ENCODE assay signal across 12 mouse cellular contexts in the genomic region with DNA sequence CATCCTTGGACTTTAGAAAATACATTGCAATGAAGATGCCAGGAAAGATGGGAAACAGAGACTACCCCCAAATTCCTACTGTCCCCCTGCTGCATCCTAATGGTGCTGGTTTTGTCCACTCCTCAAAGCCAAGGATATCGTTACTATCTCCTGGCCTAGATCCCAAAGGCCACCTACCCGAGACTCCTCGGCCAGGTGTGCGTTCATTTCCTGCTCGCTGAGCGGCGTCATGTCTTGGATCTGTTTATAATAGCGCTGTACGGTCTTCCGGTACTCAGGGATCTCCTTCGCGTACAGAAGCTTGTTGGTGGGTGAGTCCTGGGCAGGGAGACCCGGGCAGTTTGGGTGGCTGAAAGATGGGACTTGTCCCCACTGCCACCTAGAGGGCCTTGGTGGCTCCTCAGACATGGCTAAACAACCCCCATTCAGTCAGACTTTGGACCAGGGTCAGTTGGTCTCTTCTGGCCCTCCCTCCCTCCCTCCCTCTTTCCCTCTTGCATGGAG. TPM values are rescaled to one million over a fixed set of nuclear protein-coding genes. Genes with fewer than 3 reads are reported as not detected.
DNase-seq lines count a peak whose midpoint lies in the region; ATAC-seq and TF ChIP-seq lines count a peak whose summit lies in the region.
"Had no signal": no experiment of that assay in that cellular context is flagged by ENCODE, and none has a peak within 500 bp of the region (broad histone marks: within the 10 kb centered on the region; RNA-seq: fewer than 3 reads in every experiment).

No protein-coding gene starts in this region.

- no peak for DNase-seq in cerebellum, adult 2 months
- DNase-seq in cerebellum, postnatal 14 days = no peak
- no peak for DNase-seq in hindbrain, embryonic 11.5 days (ENCODE audit: low spot score)
- DNase-seq in testis, postnatal 14 days (ENCODE audit: low spot score) = no peak
- peak; percentile 26 for DNase-seq in yolk sac, embryonic 10.5 days (ENCODE audit: low spot score)
- DNase-seq in gastrocnemius, adult 18-20 months (ENCODE audit: low spot score) = no peak
- DNase-seq: adrenal gland, adult 8-10 months had no signal

- 42% methylated on average over 13 of the region's 13 CpGs for WGBS in cerebellum, adult 2 months
- 85% methylated on average over 13 of the region's 13 CpGs for WGBS in hindbrain, embryonic 16.5 days
- WGBS in hindbrain, embryonic 11.5 days = 88% methylated on average over 13 of the region's 13 CpGs

- no peak overlapping the region for H3K4me2 ChIP-seq in hindbrain, embryonic 16.5 days (ENCODE audit: low read length)
- H3K4me2 ChIP-seq in hindbrain, embryonic 11.5 days (replicated peaks; ENCODE audit: low read depth, low read length) = no peak overlapping the region

- H3K27me3 ChIP-seq in cerebellum, adult 2 months (ENCODE audit: control insufficient read depth, insufficient read depth, low read length) = no peaks in the 10 kb centered on the region
- H3K27me3 ChIP-seq in hindbrain, embryonic 16.5 days (replicated peaks; ENCODE audit: control insufficient read depth, insufficient read depth, low read length) = no peaks in the 10 kb centered on the region
- H3K27me3 ChIP-seq in hindbrain, embryonic 11.5 days (ENCODE audit: control insufficient read depth, insufficient read depth, low read length) = no peaks in the 10 kb centered on the region
- H3K27me3 ChIP-seq in testis, adult 2 months (ENCODE audit: control insufficient read depth, insufficient read depth, low read length) = no peaks in the 10 kb centered on the region

- H3K4me3 ChIP-seq in cerebellum, adult 2 months (replicated peaks; ENCODE audit: insufficient read depth, low read depth, low read length) = no peak overlapping the region
- no peak overlapping the region for H3K4me3 ChIP-seq in hindbrain, embryonic 16.5 days (ENCODE audit: low read length)
- no peak overlapping the region for H3K4me3 ChIP-seq in hindbrain, embryonic 11.5 days (ENCODE audit: low read depth, low read length)
- no peak overlapping the region for H3K4me3 ChIP-seq in testis, adult 2 months (ENCODE audit: control insufficient read depth, low read depth, low read length)

- no peak for TF ChIP-seq POLR2A in cerebellum, adult 2 months (IDR thresholded peaks at IDR 0.05; ENCODE audit: borderline replicate concordance, insufficient read depth, low read length)
- no peak for TF ChIP-seq POLR2A in testis, adult 2 months (IDR thresholded peaks at IDR 0.05; ENCODE audit: control insufficient read depth, low read depth, low read length)

- peaks cover 57% of the 10 kb centered on the region for H3K4me1 ChIP-seq in cerebellum, adult 2 months (ENCODE audit: control insufficient read depth, insufficient read depth, low read length)
- peaks cover 13% of the 10 kb centered on the region for H3K4me1 ChIP-seq in hindbrain, embryonic 16.5 days (ENCODE audit: control insufficient read depth, insufficient read depth, low read depth, low read length)
- peaks cover 4% of the 10 kb centered on the region for H3K4me1 ChIP-seq in hindbrain, embryonic 11.5 days (replicated peaks; ENCODE audit: control insufficient read depth, insufficient read depth, low read length)
- peaks cover 13% of the 10 kb centered on the region for H3K4me1 ChIP-seq in testis, adult 2 months (ENCODE audit: control insufficient read depth, insufficient read depth, low read length)

- peak; percentile 24; the same call in 1 of the 2 replicates for TF ChIP-seq CTCF in cerebellum, adult 2 months (IDR thresholded peaks at IDR 0.05; ENCODE audit: borderline replicate concordance, insufficient read depth, low read depth, low read length)
- 0 out of 2 replicates have a peak, but pooled peaks have one; percentile 9 for TF ChIP-seq CTCF in testis, adult 2 months (IDR thresholded peaks at IDR 0.05; ENCODE audit: control insufficient read depth, insufficient read depth, insufficient replicate concordance, low read depth, low read length)

- ATAC-seq in hindbrain, embryonic 16.5 days = peak; percentile 18
- ATAC-seq in hindbrain, embryonic 11.5 days (ENCODE audit: low FRiP score) = no peak

- H3K9me3 ChIP-seq in hindbrain, embryonic 16.5 days (ENCODE audit: control insufficient read depth, low read length) = no peaks in the 10 kb centered on the region
- no peaks in the 10 kb centered on the region for H3K9me3 ChIP-seq in hindbrain, embryonic 11.5 days (ENCODE audit: control insufficient read depth, low read length)

- H3K36me3 ChIP-seq in hindbrain, embryonic 16.5 days (ENCODE audit: control insufficient read depth, insufficient read depth, low read length) = no peaks in the 10 kb centered on the region
- H3K36me3 ChIP-seq in hindbrain, embryonic 11.5 days (ENCODE audit: control insufficient read depth, insufficient read depth, low read length) = no peaks in the 10 kb centered on the region
- no peaks in the 10 kb centered on the region for H3K36me3 ChIP-seq in testis, adult 2 months (ENCODE audit: control insufficient read depth, insufficient read depth, low read length)

- peak overlapping the region; percentile 48 for H3K27ac ChIP-seq in cerebellum, adult 2 months (ENCODE audit: insufficient read depth, low read length)
- H3K27ac ChIP-seq in hindbrain, embryonic 16.5 days (ENCODE audit: low read depth, low read length) = no peak overlapping the region
- H3K27ac ChIP-seq in hindbrain, embryonic 11.5 days (ENCODE audit: low read depth, low read length) = no peak overlapping the region
- H3K27ac ChIP-seq in testis, adult 2 months (ENCODE audit: control insufficient read depth, insufficient read depth, low read depth, low read length) = no peak overlapping the region

- H3K9ac ChIP-seq in hindbrain, embryonic 16.5 days (ENCODE audit: low read depth, low read length) = no peak overlapping the region
- no peak overlapping the region for H3K9ac ChIP-seq in hindbrain, embryonic 11.5 days (ENCODE audit: low read depth, low read length)

RNA-seq across cellular contexts. Expression of gene H1foo, which starts 11.7 kb away (rescaled TPM):
- not detected in 2 replicates for polyA plus RNA-seq in cerebellum, adult 2 months (2012; rRNA removed)
- not detected in 2 replicates for polyA plus RNA-seq in hindbrain, embryonic 16.5 days (2015; fragmentation: Nextera tagmentation; extraction: Ambion mirVana)
- not detected in 2 replicates for polyA plus RNA-seq in hindbrain, embryonic 11.5 days (2014; fragmentation: Nextera tagmentation; extraction: Ambion mirVana)
- polyA plus RNA-seq in testis, adult 2 months (2012; rRNA removed) = not detected in 2 replicates
- not detected for total RNA-seq in gastrocnemius, adult 18-20 months (2021)
- total RNA-seq: left cerebral cortex, postnatal 10 days; MEL; monocyte, adult 5-6 weeks had no signal

RNA-seq across cellular contexts. Expression of gene Rho, which starts 24.9 kb away (rescaled TPM):
- 0.79 and 0.89 TPM in 2 replicates for polyA plus RNA-seq in cerebellum, adult 2 months (2012; rRNA removed)
- polyA plus RNA-seq in hindbrain, embryonic 16.5 days (2015; fragmentation: Nextera tagmentation; extraction: Ambion mirVana) = 0.35 and 0.50 TPM in 2 replicates
- 0.22 and 0.39 TPM in 2 replicates for polyA plus RNA-seq in hindbrain, embryonic 11.5 days (2014; fragmentation: Nextera tagmentation; extraction: Ambion mirVana)
- 4.8 and 5.7 TPM in 2 replicates for polyA plus RNA-seq in testis, adult 2 months (2012; rRNA removed)
- total RNA-seq in gastrocnemius, adult 18-20 months (2021) = under 1 TPM in 1 of 2 experiments, not detected in 1; 0.05 TPM
- total RNA-seq: MEL; monocyte, adult 5-6 weeks had no signal

RNA-seq across cellular contexts. Expression of gene Plxnd1, which starts 38.3 kb away (rescaled TPM):
- polyA plus RNA-seq in cerebellum, adult 2 months (2012; rRNA removed) = 24.2 and 29.4 TPM in 2 replicates
- polyA plus RNA-seq in hindbrain, embryonic 16.5 days (2015; fragmentation: Nextera tagmentation; extraction: Ambion mirVana) = 8.5 and 10.5 TPM in 2 replicates
- 17.5 and 18.8 TPM in 2 replicates for polyA plus RNA-seq in hindbrain, embryonic 11.5 days (2014; fragmentation: Nextera tagmentation; extraction: Ambion mirVana)
- polyA plus RNA-seq in testis, adult 2 months (2012; rRNA removed) = 5.7 and 6.1 TPM in 2 replicates
- total RNA-seq in gastrocnemius, adult 18-20 months (2021) = 10 to 100 TPM; 20.0 to 23.7 TPM
